Mouse (Mus musculus) left cerebral cortex, adult 11 months (tissue): ENCODE data around the gene Gm31371.
"Not testable (repeated sequence)": the region's sequence is repeated elsewhere in the genome, so short reads cannot be mapped to it uniquely, and the experiment has no call there.

Experiments
- DNase-seq: peaks from one replicate; pipeline ENCODE4 v3.0.0; 2022; ENCODE audit warnings: low spot score

Gene Gm31371

DNA sequence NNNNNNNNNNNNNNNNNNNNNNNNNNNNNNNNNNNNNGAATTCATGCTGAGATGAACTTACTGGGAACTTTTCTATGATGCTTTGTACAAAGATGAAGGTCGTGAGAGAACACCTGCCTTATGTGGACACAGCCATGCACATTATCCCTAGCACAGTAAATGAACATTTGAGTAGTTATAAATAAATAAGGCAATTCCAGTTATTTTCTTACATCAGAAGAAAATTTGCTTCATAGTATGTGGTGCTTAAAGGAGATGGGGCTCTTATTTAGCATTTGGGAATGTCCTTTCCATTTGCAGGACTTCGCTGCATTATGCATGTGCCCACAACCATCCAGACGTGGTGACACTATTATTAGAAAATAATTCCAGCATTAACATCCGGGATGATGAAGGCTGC lies at the start of gene Gm31371:
Gene Gm31371 (plus strand): TSS at position 301 of the 400 bp plus-strand sequence.
- DNase-seq: not testable (repeated sequence)

DNA sequence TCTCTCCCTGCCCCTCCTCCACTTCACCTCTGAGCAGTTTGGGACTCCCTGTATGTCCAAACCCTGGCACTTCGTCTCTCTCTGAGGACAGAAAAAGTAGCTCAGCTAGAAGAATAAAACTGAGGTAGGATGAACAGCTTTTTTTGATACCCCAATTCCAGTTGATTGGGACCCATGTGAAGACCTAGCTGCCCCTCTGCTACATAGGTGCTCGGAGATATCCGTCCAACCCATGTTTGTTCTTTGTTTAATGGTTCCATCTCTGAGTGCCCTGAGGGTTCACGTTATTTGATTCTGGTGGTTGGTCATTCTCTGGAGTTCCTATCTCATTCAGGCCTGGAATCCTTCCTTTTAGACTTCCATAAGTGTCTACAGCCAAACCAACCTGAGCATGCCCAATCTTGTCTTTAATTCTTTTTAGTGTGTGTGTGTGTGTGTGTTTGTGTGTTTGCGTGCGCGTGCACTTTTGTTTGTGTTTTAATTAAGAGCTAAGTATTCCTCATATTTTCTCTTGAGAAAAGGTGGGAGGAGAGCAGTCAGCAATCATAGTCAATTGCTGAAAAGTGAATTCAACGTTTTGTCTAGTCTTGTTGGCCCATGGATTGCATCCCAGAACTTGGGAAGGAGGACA lies 3.3 kb downstream of the Gm31371 start:
- not testable (repeated sequence) for DNase-seq

GRCm38 (mm10) chr8:19908841-19909321 lies 5.7 kb downstream of the Gm31371 start:
- DNase-seq: not testable (repeated sequence)

- not testable (repeated sequence) for DNase-seq
These were observed 15.9 kb downstream of the Gm31371 start for GRCm38 (mm10) chr8:19919086-19919485.

DNA sequence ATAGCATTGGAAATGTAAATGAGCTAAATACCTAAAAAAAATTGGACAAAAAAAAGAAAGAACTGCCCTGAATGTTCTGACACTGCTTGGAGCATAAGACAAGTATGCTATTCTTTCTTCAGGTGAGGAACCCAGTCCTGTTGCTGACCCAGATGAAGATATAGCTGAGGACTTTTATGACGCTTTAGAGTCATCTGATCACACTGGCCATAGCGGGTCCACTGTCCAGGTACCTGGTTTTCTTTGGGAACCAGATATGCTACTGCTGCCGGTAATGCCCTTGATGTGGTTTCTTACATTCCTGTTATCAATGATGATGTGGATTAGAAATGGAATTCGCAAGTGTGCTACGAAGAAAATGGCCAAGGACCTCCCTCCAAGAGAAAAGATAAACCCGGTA lies 31.1 kb downstream of the Gm31371 start:
- DNase-seq: peak; percentile 4

DNA sequence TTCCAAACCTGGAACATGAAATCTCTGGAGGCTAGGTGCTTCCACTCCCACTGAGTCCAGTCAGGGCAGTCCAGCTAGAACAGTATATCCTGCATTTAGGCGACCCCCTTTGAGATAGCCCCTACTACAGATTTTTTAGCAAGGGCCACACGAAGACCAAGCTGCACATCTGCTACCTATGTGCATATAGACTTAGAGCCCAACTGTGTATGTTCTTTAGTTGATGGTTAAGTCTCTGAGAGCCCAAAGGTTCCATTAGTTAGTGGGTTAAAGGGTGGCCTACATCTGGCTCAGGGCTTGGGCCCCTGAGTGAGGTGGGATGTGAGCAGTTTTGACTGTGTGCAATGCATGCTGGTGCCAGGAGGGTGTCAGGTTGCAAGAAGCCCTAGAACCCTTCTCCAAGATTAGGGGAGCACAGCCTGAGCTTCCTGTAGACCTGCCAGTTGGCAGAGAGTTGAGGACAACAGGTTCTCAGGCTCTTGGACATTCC lies 32.4 kb downstream of the Gm31371 start:
- not testable (repeated sequence) for DNase-seq

- no peak for DNase-seq
These were observed 57.7 kb downstream of the Gm31371 start for GRCm38 (mm10) chr8:19960935-19961334.

GRCm38 (mm10) chr8:19963766-19964165 lies 60.6 kb downstream of the Gm31371 start:
- not testable (repeated sequence) for DNase-seq

- DNase-seq: not testable (repeated sequence)
These were observed 65.0 kb downstream of the Gm31371 start for GRCm38 (mm10) chr8:19968151-19968550.

- DNase-seq: not testable (repeated sequence)
These were observed 72.0 kb downstream of the Gm31371 start for GRCm38 (mm10) chr8:19975237-19975636.
